10 mouse cellular contexts compared by ENCODE assay signal in the genomic region with DNA sequence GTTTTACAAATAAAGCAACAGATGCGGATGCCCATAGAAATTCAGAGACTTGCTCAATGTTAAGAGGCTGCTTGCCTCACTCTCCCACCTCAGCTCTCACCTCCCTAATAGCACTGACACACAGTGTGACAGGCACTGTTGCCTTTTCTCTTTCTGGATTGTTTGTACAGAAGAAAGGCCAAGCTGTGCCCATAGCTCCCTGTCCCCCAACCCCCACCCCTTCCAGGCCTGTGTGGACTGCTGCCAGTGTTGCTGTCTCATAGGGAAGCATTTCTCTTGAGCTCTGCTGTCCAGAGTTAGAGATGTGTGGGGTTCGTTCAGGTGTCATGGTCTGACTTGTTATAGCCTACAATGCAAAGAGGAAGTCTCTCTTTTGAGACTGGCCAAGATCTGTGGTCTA. TPM values are rescaled to one million over a fixed set of nuclear protein-coding genes. Genes with fewer than 3 reads are reported as not detected.
DNase-seq lines count a peak whose midpoint lies in the region; ATAC-seq and TF ChIP-seq lines count a peak whose summit lies in the region.
"Had no signal": no experiment of that assay in that cellular context is flagged by ENCODE, and none has a peak within 500 bp of the region (broad histone marks: within the 10 kb centered on the region; RNA-seq: fewer than 3 reads in every experiment).

No protein-coding gene starts in this region.

- ATAC-seq in forebrain, postnatal 0 days, result no peak
- ATAC-seq in liver, embryonic 15.5 days (ENCODE audit: insufficient read depth), result no peak
- ATAC-seq in frontal cortex, adult (ENCODE audit: low TSS enrichment), result no peak

- H3K4me3 ChIP-seq in gastrocnemius, adult 2 months, result peak overlapping the region; percentile 75
- H3K4me3 ChIP-seq in ES-Bruce4 (ENCODE audit: low read depth, low read length), result peak overlapping the region; percentile 94; the same call in 1 of the 2 replicates
- peak overlapping the region; percentile 52; the same call in 1 of the 2 replicates for H3K4me3 ChIP-seq in forebrain, postnatal 0 days (ENCODE audit: low read depth, low read length)
- peak overlapping the region; percentile 71 for H3K4me3 ChIP-seq in liver, embryonic 15.5 days (replicated peaks)

- DNase-seq in gastrocnemius, adult 2 months, result no peak
- DNase-seq in gastrocnemius, adult 8-10 months (ENCODE audit: low spot score in 2 of 2), result no peak
- no peak for DNase-seq in forebrain, postnatal 0 days
- DNase-seq in frontal cortex, adult 2 months (ENCODE audit: extremely low spot score in 1 of 2, low spot score in 1 of 2), result no peak
- no peak for DNase-seq in spleen, postnatal 36 days (ENCODE audit: low spot score in 2 of 2)

- H3K27ac ChIP-seq in gastrocnemius, adult 2 months, result peak overlapping the region; percentile 95
- no peak overlapping the region for H3K27ac ChIP-seq in ES-Bruce4 (ENCODE audit: insufficient read depth, low read length)
- no peak overlapping the region for H3K27ac ChIP-seq in forebrain, postnatal 0 days (ENCODE audit: low read depth, low read length)
- H3K27ac ChIP-seq in liver, embryonic 15.5 days (replicated peaks), result no peak overlapping the region

- peak overlapping the region; percentile 76 for H3K9ac ChIP-seq in ES-Bruce4 (ENCODE audit: low read depth, poor library complexity, severe bottlenecking)
- no peak overlapping the region for H3K9ac ChIP-seq in forebrain, postnatal 0 days
- H3K9ac ChIP-seq in liver, embryonic 15.5 days, result no peak overlapping the region; the same call in 1 of the 2 replicates

- TF ChIP-seq POLR2A in ES-Bruce4 (IDR thresholded peaks at IDR 0.05; ENCODE audit: insufficient read depth, low read length), result no peak

- no peaks in the 10 kb centered on the region for H3K9me3 ChIP-seq in ES-Bruce4 (replicated peaks; ENCODE audit: control insufficient read depth, insufficient read depth, low read length, poor library complexity, severe bottlenecking)
- no peaks in the 10 kb centered on the region for H3K9me3 ChIP-seq in forebrain, postnatal 0 days (ENCODE audit: low read length)
- no peaks in the 10 kb centered on the region for H3K9me3 ChIP-seq in liver, embryonic 15.5 days (replicated peaks)
- H3K9me3 ChIP-seq: G1E had no signal

- H3K4me2 ChIP-seq in forebrain, postnatal 0 days (ENCODE audit: low read depth), result peak overlapping the region; percentile 82
- peak overlapping the region; percentile 93 for H3K4me2 ChIP-seq in liver, embryonic 15.5 days

- intact Hi-C loops in gastrocnemius, adult 2 months (cut with DNase I), result loop anchor here (2.0 kb wide), 1 partner anchor 101 kb away; a partner anchor contains a TSS

- no peaks in the 10 kb centered on the region for H3K27me3 ChIP-seq in ES-Bruce4 (ENCODE audit: control insufficient read depth, insufficient read depth, low read length, poor library complexity, severe bottlenecking)
- no peaks in the 10 kb centered on the region for H3K27me3 ChIP-seq in forebrain, postnatal 0 days (ENCODE audit: insufficient read depth, low read length)
- H3K27me3 ChIP-seq in liver, embryonic 15.5 days, result no peaks in the 10 kb centered on the region

- peaks cover 2% of the 10 kb centered on the region for H3K4me1 ChIP-seq in ES-Bruce4 (ENCODE audit: control insufficient read depth, insufficient read depth, low read length)
- no peaks in the 10 kb centered on the region for H3K4me1 ChIP-seq in forebrain, postnatal 0 days (ENCODE audit: insufficient read depth)
- H3K4me1 ChIP-seq in liver, embryonic 15.5 days (replicated peaks), result peaks cover 32% of the 10 kb centered on the region

- 63% methylated on average over 2 of the region's 2 CpGs for WGBS in forebrain, postnatal 0 days
- WGBS in liver, embryonic 15.5 days (ENCODE audit: insufficient replicate concordance), result 61% methylated on average over 2 of the region's 2 CpGs

- no peak for TF ChIP-seq CTCF in gastrocnemius, adult 2 months (IDR thresholded peaks at IDR 0.05)
- no peak for TF ChIP-seq CTCF in ES-Bruce4 (IDR thresholded peaks at IDR 0.05; ENCODE audit: low read depth, low read length)
- TF ChIP-seq CTCF in forebrain, postnatal 0 days (IDR thresholded peaks at IDR 0.05; ENCODE audit: low read depth), result no peak

- no peak for TF ChIP-seq EP300 in ES-Bruce4 (IDR thresholded peaks at IDR 0.05; ENCODE audit: insufficient read depth, low read depth, low read length)

- H3K36me3 ChIP-seq in ES-Bruce4 (ENCODE audit: control insufficient read depth, insufficient read depth, low read length, poor library complexity, severe bottlenecking), result peaks cover 14% of the 10 kb centered on the region
- H3K36me3 ChIP-seq in forebrain, postnatal 0 days (ENCODE audit: insufficient read depth), result no peaks in the 10 kb centered on the region
- H3K36me3 ChIP-seq in liver, embryonic 15.5 days (replicated peaks), result no peaks in the 10 kb centered on the region; the same call in 1 of the 2 replicates

RNA-seq across cellular contexts. Expression of a gene that starts 6.2 kb away (rescaled TPM):
- total RNA-seq in gastrocnemius, adult 2 months (2021), result 10 to 100 TPM; 18.9 to 19.3 TPM
- 10 to 100 TPM; 16.0 to 21.9 (median 19.6) TPM for total RNA-seq in gastrocnemius, adult 8-10 months (2022)
- 102 and 109 TPM in 2 replicates for polyA plus RNA-seq in ES-Bruce4 (2011; ENCODE audit: insufficient read depth, insufficient read length, low read depth, missing spikeins)
- total RNA-seq in forebrain, postnatal 0 days (2014; rRNA removed), result 61.0 and 75.1 TPM in 2 replicates
- 61.9 and 69.7 TPM in 2 replicates for polyA plus RNA-seq in forebrain, postnatal 0 days (2015; fragmentation: Nextera tagmentation; extraction: Ambion mirVana)
- polyA plus RNA-seq in liver, embryonic 15.5 days (2015; fragmentation: Nextera tagmentation; extraction: Ambion mirVana), result 19.0 and 21.4 TPM in 2 replicates
- 57.3 and 71.9 TPM in 2 replicates for polyA plus RNA-seq in frontal cortex, adult 2 months (2012; rRNA removed)

RNA-seq across cellular contexts. Expression of a gene that starts 6.3 kb away (rescaled TPM):
- 10 to 100 TPM; 68.3 to 77.9 TPM for total RNA-seq in gastrocnemius, adult 2 months (2021)
- 10 to 100 TPM; 66.1 to 73.7 (median 72.3) TPM for total RNA-seq in gastrocnemius, adult 8-10 months (2022)
- polyA plus RNA-seq in ES-Bruce4 (2011; ENCODE audit: insufficient read depth, insufficient read length, low read depth, missing spikeins), result 119 and 129 TPM in 2 replicates
- total RNA-seq in forebrain, postnatal 0 days (2014; rRNA removed), result 115 and 230 TPM in 2 replicates
- polyA plus RNA-seq in forebrain, postnatal 0 days (2015; fragmentation: Nextera tagmentation; extraction: Ambion mirVana), result 375 and 416 TPM in 2 replicates
- polyA plus RNA-seq in liver, embryonic 15.5 days (2015; fragmentation: Nextera tagmentation; extraction: Ambion mirVana), result 202 and 204 TPM in 2 replicates
- 204 and 283 TPM in 2 replicates for polyA plus RNA-seq in frontal cortex, adult 2 months (2012; rRNA removed)

RNA-seq across cellular contexts. Expression of a gene that starts 24.5 kb away (rescaled TPM):
- total RNA-seq in gastrocnemius, adult 2 months (2021), result not detected
- total RNA-seq in gastrocnemius, adult 8-10 months (2022), result not detected
- not detected in 2 replicates for polyA plus RNA-seq in ES-Bruce4 (2011; ENCODE audit: insufficient read depth, insufficient read length, low read depth, missing spikeins)
- total RNA-seq in forebrain, postnatal 0 days (2014; rRNA removed), result not detected in 2 replicates
- 0.18 TPM in 1 of 2 replicates, not detected in the other for polyA plus RNA-seq in forebrain, postnatal 0 days (2015; fragmentation: Nextera tagmentation; extraction: Ambion mirVana)
- not detected in 2 replicates for polyA plus RNA-seq in liver, embryonic 15.5 days (2015; fragmentation: Nextera tagmentation; extraction: Ambion mirVana)
- not detected in 2 replicates for polyA plus RNA-seq in frontal cortex, adult 2 months (2012; rRNA removed)
- total RNA-seq: heart, postnatal 10 days had no signal
- polyA plus RNA-seq: G1E had no signal
